Mouse (Mus musculus) thymus, adult 2 months (tissue): Measurements from ENCODE around the gene Tas2r104. TPM values are rescaled to one million over a fixed set of nuclear protein-coding genes. Genes with fewer than 3 reads are reported as not detected.

Experiments used
- DNase-seq: peaks from one replicate; pipeline ENCODE4 v3.0.0; 2021
- H3K27ac ChIP-seq: fragments of 200-500 bp; 2 replicates; pipeline ENCODE4 v1.5.1; 2012; ENCODE audit warnings: low read length, control low read depth; ENCODE audit not compliant: control insufficient read depth, insufficient read depth
- H3K27me3 ChIP-seq: fragments of 200-500 bp; 2 replicates; pipeline ENCODE4 v1.6.1; 2012; ENCODE audit warnings: mild to moderate bottlenecking, low read length, moderate library complexity, mixed read lengths; ENCODE audit not compliant: control insufficient read depth, insufficient read depth
- H3K36me3 ChIP-seq: fragments of 200-500 bp; 2 replicates; pipeline ENCODE4 v1.6.1; 2012; ENCODE audit warnings: mild to moderate bottlenecking, low read length, moderate library complexity; ENCODE audit not compliant: control insufficient read depth, insufficient read depth
- H3K4me1 ChIP-seq: fragments of 200-500 bp; replicated peaks from 2 replicates; pipeline ENCODE4 v1.6.1; 2012; ENCODE audit warnings: low read length; ENCODE audit not compliant: control insufficient read depth, insufficient read depth
- H3K4me3 ChIP-seq: fragments of 200-500 bp; 2 replicates; pipeline ENCODE4 v1.5.1; 2012; ENCODE audit warnings: mild to moderate bottlenecking, low read length, control low read depth, moderate library complexity; ENCODE audit not compliant: control insufficient read depth, insufficient read depth
- CTCF ChIP-seq: fragments of 200-500 bp; IDR thresholded peaks from 2 replicates; pipeline ENCODE4 v1.5.1; 2012; ENCODE audit warnings: mild to moderate bottlenecking, control low read depth, low read length, moderate library complexity, borderline replicate concordance; ENCODE audit not compliant: control insufficient read depth, poor library complexity, insufficient read depth; ENCODE audit errors: extremely low read depth
- POLR2A ChIP-seq: fragments of 200-500 bp; IDR thresholded peaks from 2 replicates; pipeline ENCODE4 v1.6.1; 2012; ENCODE audit warnings: mild to moderate bottlenecking, low read length, control low read depth, moderate library complexity; ENCODE audit not compliant: control insufficient read depth, poor library complexity, insufficient read depth; ENCODE audit errors: extremely low read depth
- WGBS: fragments of 180-500 bp; shearing (Covaris S2); methylation state at CpG from one replicate; pipeline ENCODE4 v1.1.7; 2018; 5-methylcytosine and 5-hydroxymethylcytosine counted together
- polyA plus RNA-seq: library from polyadenylated mRNA; depleted of rRNA; stranded (reverse); fragments of >200 nt; gene quantifications from 2 replicates; pipeline ENCODE4 v1.2.3, GENCODE M21; 2012; rRNA removed

Gene Tas2r104
- not detected in 2 replicates for polyA plus RNA-seq

DNA sequence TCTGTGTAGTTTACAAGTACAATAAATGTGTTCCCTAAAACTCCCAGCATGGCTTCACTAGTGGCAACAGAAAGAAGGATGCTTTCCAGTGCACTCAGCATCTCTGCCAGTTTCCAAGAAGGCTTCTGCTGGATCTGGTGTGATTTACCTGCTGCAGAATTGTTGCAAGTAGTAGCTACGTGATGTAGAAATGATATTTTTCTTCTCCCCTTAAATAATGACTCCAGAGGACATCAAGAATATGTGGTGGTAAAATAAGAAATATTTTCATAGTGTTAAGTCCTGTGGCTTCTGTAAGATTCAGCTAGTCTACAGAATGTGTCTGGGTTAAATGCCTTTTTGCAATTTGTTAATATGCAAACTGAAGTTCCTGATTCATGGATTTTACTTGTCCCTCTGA is at the start of gene Tas2r104:
Gene Tas2r104 (minus strand): TSS at position 101 of the 400 bp plus-strand sequence.
- no peak within 1 kb of the TSS for H3K4me3 ChIP-seq
- H3K27me3 ChIP-seq: no peaks in the 10 kb centered on the region
- no peak for TF ChIP-seq POLR2A
- TF ChIP-seq CTCF: no peak
- no peak for DNase-seq
- WGBS: 90% methylated on average over 1 of the region's 1 CpGs
- H3K36me3 ChIP-seq: no peaks in the 10 kb centered on the region
- H3K27ac ChIP-seq: no peak within 1 kb of the TSS
- no peaks in the 10 kb centered on the region for H3K4me1 ChIP-seq

DNA sequence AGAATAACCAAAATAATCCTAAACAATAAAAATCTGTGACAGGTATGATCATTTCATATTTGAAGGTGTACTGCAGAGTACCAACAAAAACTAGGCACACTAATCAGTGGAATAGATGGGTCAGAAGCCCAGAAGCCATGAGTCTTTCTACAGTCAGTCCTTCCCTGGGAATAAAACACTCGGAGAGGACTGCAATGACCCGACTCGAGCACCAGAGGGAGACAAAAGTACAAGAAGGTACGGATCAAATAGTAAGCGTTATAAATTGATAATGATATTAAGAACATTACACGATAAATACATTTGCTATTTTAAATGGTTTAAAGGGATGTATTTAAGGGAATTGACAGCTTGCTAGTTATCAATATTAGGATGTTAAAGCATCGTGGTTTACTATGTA is 27.3 kb upstream of the Tas2r104 start:
- Histone ChIP-seq H3K27ac (no peak overlapping the region), H3K4me3 (no peak overlapping the region), H3K36me3 (no peaks in the 10 kb centered on the region), H3K27me3 (no peaks in the 10 kb centered on the region), H3K4me1 (no peaks in the 10 kb centered on the region)
- TF ChIP-seq POLR2A (no peak), CTCF (no peak)
- WGBS: 42% methylated on average over 7 of the region's 7 CpGs
- DNase-seq: no peak

DNA sequence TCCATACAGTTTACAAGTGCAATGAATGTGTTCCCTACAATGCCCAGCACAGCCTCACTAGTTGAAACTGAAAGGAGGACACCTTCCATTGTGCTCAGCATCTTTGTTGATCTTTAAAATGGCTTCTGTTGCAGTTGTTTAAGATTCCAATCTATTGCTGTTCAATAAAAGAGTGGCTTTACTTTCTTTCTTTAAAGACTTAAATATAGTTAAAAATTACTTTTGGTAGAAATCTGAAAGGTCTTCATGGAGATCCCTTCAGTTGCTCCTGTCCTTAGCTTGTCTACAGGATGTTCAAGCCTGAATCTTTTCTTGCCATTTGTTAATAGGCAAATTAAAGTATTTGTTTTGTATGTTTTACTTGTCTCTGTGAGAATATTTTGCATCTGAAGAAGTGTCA is 4.4 kb upstream of the Tas2r104 start, which contains the start of gene Tas2r114:
Gene Tas2r114 (minus strand): TSS at position 101 of the 400 bp plus-strand sequence.
- Histone ChIP-seq H3K27ac (no peak within 1 kb of the TSS), H3K27me3 (no peaks in the 10 kb centered on the region), H3K36me3 (no peaks in the 10 kb centered on the region), H3K4me1 (no peaks in the 10 kb centered on the region), H3K4me3 (no peak within 1 kb of the TSS)
- TF ChIP-seq CTCF (no peak), POLR2A (no peak)
- DNase-seq: no peak

DNA sequence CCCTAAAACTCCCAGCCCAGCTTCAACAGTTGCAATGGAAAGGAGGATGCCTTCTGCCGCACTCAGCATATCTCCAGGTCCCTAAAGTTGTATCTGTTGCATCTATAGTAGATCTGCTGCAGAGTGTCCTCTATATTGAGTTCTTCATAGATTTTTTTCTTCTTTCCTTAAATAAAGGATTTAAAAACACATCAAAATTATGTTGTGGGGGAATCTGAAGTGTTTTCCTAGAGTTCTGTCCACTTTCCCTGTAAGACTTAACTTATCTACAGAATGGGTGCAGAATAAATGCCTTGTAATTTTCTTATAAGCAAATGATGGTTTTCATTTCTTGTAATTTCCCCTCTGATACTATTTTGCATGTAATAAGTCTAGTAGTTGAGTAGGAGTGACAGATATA is 1.9 kb upstream of the Tas2r104 start, which contains the start of gene Tas2r105:
Gene Tas2r105 (minus strand): TSS at position 101 of the 400 bp plus-strand sequence.
- DNase-seq: no peak
- H3K27me3 ChIP-seq: no peaks in the 10 kb centered on the region
- WGBS: 87% methylated on average over 1 of the region's 1 CpGs
- no peak for TF ChIP-seq POLR2A
- no peaks in the 10 kb centered on the region for H3K4me1 ChIP-seq
- H3K27ac ChIP-seq: no peak within 1 kb of the TSS
- no peak within 1 kb of the TSS for H3K4me3 ChIP-seq
- no peaks in the 10 kb centered on the region for H3K36me3 ChIP-seq

DNA sequence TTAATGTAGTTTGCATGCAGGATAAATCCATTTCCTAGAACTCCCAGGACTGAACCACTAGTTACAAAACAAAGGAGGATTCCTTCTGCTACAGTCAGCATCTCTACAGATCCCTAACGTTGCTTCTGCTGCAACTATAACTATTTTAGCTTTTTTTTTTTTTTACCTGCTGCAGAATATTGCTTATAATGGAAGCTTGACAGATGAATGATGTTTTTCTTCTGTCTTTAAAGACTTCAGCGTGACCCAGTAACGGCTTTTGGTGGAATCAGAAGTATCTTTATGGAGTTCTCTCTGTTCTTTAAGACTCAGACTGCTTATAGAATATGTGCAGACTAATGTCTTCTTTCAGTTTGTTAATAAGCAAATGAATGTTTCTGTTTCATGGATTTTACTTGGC is 6.8 kb downstream of the Tas2r104 start, which contains the start of gene Tas2r106:
Gene Tas2r106 (minus strand): TSS at position 101 of the 400 bp plus-strand sequence.
- Histone ChIP-seq H3K4me1 (no peaks in the 10 kb centered on the region), H3K4me3 (no peak within 1 kb of the TSS), H3K36me3 (no peaks in the 10 kb centered on the region), H3K27me3 (no peaks in the 10 kb centered on the region), H3K27ac (no peak within 1 kb of the TSS)
- 78% methylated on average over 3 of the region's 3 CpGs for WGBS
- no peak for TF ChIP-seq CTCF
- TF ChIP-seq POLR2A: no peak
- DNase-seq: no peak

DNA sequence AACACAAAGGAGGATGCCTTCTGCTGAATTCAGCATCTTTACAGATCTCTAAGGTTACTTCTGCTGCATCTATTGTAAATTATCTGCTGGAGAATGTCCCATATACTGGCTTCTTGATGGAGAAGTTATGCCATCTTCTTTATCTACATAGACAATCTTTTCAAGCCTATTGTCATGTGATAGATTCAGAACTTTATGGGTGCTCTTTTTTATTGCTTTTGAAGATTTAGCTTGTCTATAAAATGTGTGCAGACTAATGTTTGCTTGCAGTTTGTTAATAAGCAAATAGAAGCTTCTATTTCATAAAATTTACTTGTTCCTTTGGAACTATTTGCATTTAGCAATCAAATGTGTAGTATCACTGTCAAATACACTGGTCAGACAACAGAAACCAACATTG is 25.5 kb downstream of the Tas2r104 start, which contains the start of gene Tas2r107:
Gene Tas2r107 (minus strand): TSS at position 101 of the 400 bp plus-strand sequence.
- TF ChIP-seq CTCF: no peak
- no peak for TF ChIP-seq POLR2A
- Histone ChIP-seq H3K4me3 (no peak within 1 kb of the TSS), H3K36me3 (no peaks in the 10 kb centered on the region), H3K27ac (no peak within 1 kb of the TSS), H3K27me3 (no peaks in the 10 kb centered on the region), H3K4me1 (no peaks in the 10 kb centered on the region)
- DNase-seq: no peak

Other genes with a start within 250 kb of the Tas2r104 start
- not detected in 2 replicates for gene 5430401F13Rik, start 199.3 kb downstream of the Tas2r104 start, polyA plus RNA-seq
- not detected in 2 replicates for gene Gm6619, start 199.3 kb downstream of the Tas2r104 start, polyA plus RNA-seq
- not detected in 2 replicates for gene Tas2r130, start 54.8 kb downstream of the Tas2r104 start, polyA plus RNA-seq
- gene Tas2r107, start 25.6 kb downstream of the Tas2r104 start, polyA plus RNA-seq: not detected in 2 replicates
- not detected in 2 replicates for gene Tas2r106, start 6.9 kb downstream of the Tas2r104 start, polyA plus RNA-seq
- gene Tas2r105, start 1.8 kb upstream of the Tas2r104 start, polyA plus RNA-seq: not detected in 2 replicates
- gene Tas2r114, start 4.3 kb upstream of the Tas2r104 start, polyA plus RNA-seq: not detected in 2 replicates